Mouse (Mus musculus) kidney, adult 9 months (tissue): ENCODE results near the gene Polr3a.
A peak's percentile ranks its signal among the peaks of the same experiment; 100 is the strongest.
"Not testable (repeated sequence)": the region's sequence is repeated elsewhere in the genome, so short reads cannot be mapped to it uniquely, and the experiment has no call there.

Experiments used
- DNase-seq: peaks from one replicate; pipeline ENCODE4 v3.0.0; 2022

Gene Polr3a

GRCm38 (mm10) chr14:24491266-24491981 lies 4.6 kb upstream of the Polr3a start:
- no peak for DNase-seq

GRCm38 (mm10) chr14:24490468-24491265 lies 3.8 kb upstream of the Polr3a start:
- peak; percentile 98 for DNase-seq

- not testable (repeated sequence) for DNase-seq
Observed at GRCm38 (mm10) chr14:24489772-24490171, 2.9 kb upstream of the Polr3a start.

- DNase-seq: peak; percentile 50
Observed at GRCm38 (mm10) chr14:24486241-24486767, 554 bp downstream of the Polr3a start.

GRCm38 (mm10) chr14:24468806-24469205 lies 18.1 kb downstream of the Polr3a start:
- DNase-seq: no peak

- DNase-seq: no peak
Observed at GRCm38 (mm10) chr14:24458191-24458590, 28.7 kb downstream of the Polr3a start.

- DNase-seq: not testable (repeated sequence)
Observed at GRCm38 (mm10) chr14:24443529-24443928, 43.3 kb downstream of the Polr3a start.
